Mouse (Mus musculus): ENCODE results near the gene Cfap54. TPM values are rescaled to one million over a fixed set of nuclear protein-coding genes. Genes with fewer than 3 reads are reported as not detected.

Cfap54 gene
- polyA plus RNA-seq, 1 experiment, result 0.44 TPM

- Histone ChIP-seq H3K27ac (ENCODE audit: control insufficient read depth, insufficient read depth, low read length) (no peak overlapping the region), H3K4me1 (replicated peaks; ENCODE audit: control insufficient read depth, insufficient read depth, low read length) (peaks cover 15% of the 10 kb centered on the region), H3K27me3 (ENCODE audit: control insufficient read depth, insufficient read depth, low read length) (no peaks in the 10 kb centered on the region), H3K4me3 (ENCODE audit: control insufficient read depth, insufficient read depth, low read length) (no peak overlapping the region), H3K36me3 (ENCODE audit: control insufficient read depth, insufficient read depth, low read length) (no peaks in the 10 kb centered on the region)
- 78% methylated on average over 3 of the region's 3 CpGs for WGBS
- DNase-seq, result no peak
- TF ChIP-seq POLR2A (IDR thresholded peaks at IDR 0.05; ENCODE audit: control insufficient read depth, extremely low read depth, insufficient read depth, low read length, poor library complexity) (no peak), CTCF (IDR thresholded peaks at IDR 0.05; ENCODE audit: borderline replicate concordance, control insufficient read depth, extremely low read depth, insufficient read depth, low read length, poor library complexity) (no peak)
Measured at GRCm38 (mm10) chr10:93079486-93079885, 1.9 kb downstream of the Cfap54 start.

DNA sequence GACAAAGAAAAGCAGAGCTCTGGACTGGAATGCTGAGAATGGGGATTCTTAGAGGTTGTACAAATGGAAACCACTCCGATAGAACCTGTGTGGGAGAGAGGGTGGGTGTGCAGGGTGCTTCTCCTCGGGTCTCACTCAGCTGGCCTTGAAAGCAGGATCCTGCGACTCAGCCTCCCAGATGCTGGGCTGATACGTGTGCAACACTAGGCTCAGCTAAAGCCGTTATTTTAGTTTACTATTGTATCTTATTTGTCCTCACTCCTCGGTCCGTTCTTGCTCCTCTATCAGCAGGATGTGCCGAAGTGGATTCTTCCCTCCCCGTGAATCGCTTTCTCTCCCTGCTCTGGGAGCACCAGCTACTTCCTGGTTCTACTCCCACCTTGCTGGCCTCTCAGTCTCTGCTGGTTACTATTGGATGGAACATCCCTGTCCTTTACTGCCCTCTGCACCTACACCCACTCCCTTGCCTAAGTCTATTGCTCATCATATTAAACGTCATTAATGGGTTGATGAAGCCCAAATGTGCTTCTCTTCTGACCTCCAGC lies 3.4 kb downstream of the Cfap54 start:
- no peaks in the 10 kb centered on the region for H3K36me3 ChIP-seq (ENCODE audit: control insufficient read depth, insufficient read depth, low read length)
- H3K4me3 ChIP-seq (ENCODE audit: control insufficient read depth, insufficient read depth, low read length), result no peak overlapping the region
- H3K27me3 ChIP-seq (ENCODE audit: control insufficient read depth, insufficient read depth, low read length), result no peaks in the 10 kb centered on the region
- no peak overlapping the region for H3K27ac ChIP-seq (ENCODE audit: control insufficient read depth, insufficient read depth, low read length)
- TF ChIP-seq CTCF (IDR thresholded peaks at IDR 0.05; ENCODE audit: borderline replicate concordance, control insufficient read depth, extremely low read depth, insufficient read depth, low read length, poor library complexity) (no peak), POLR2A (IDR thresholded peaks at IDR 0.05; ENCODE audit: control insufficient read depth, extremely low read depth, insufficient read depth, low read length, poor library complexity) (no peak)
- 93% methylated on average over 11 of the region's 11 CpGs for WGBS
- peaks cover 12% of the 10 kb centered on the region for H3K4me1 ChIP-seq (replicated peaks; ENCODE audit: control insufficient read depth, insufficient read depth, low read length)
- DNase-seq, result no peak

GRCm38 (mm10) chr10:93076376-93076775 lies 5.0 kb downstream of the Cfap54 start:
- TF ChIP-seq POLR2A (IDR thresholded peaks at IDR 0.05; ENCODE audit: control insufficient read depth, extremely low read depth, insufficient read depth, low read length, poor library complexity) (no peak), CTCF (IDR thresholded peaks at IDR 0.05; ENCODE audit: borderline replicate concordance, control insufficient read depth, extremely low read depth, insufficient read depth, low read length, poor library complexity) (no peak)
- 97% methylated on average over 9 of the region's 9 CpGs for WGBS
- Histone ChIP-seq H3K27me3 (ENCODE audit: control insufficient read depth, insufficient read depth, low read length) (no peaks in the 10 kb centered on the region), H3K27ac (ENCODE audit: control insufficient read depth, insufficient read depth, low read length) (no peak overlapping the region), H3K4me3 (ENCODE audit: control insufficient read depth, insufficient read depth, low read length) (no peak overlapping the region), H3K36me3 (ENCODE audit: control insufficient read depth, insufficient read depth, low read length) (no peaks in the 10 kb centered on the region), H3K4me1 (replicated peaks; ENCODE audit: control insufficient read depth, insufficient read depth, low read length) (peaks cover 16% of the 10 kb centered on the region)
- DNase-seq, result no peak

GRCm38 (mm10) chr10:93075856-93076255 lies 5.6 kb downstream of the Cfap54 start:
- TF ChIP-seq POLR2A (IDR thresholded peaks at IDR 0.05; ENCODE audit: control insufficient read depth, extremely low read depth, insufficient read depth, low read length, poor library complexity) (no peak), CTCF (IDR thresholded peaks at IDR 0.05; ENCODE audit: borderline replicate concordance, control insufficient read depth, extremely low read depth, insufficient read depth, low read length, poor library complexity) (no peak)
- WGBS, result 94% methylated on average over 8 of the region's 8 CpGs
- no peak overlapping the region for H3K4me3 ChIP-seq (ENCODE audit: control insufficient read depth, insufficient read depth, low read length)
- peaks cover 14% of the 10 kb centered on the region for H3K4me1 ChIP-seq (replicated peaks; ENCODE audit: control insufficient read depth, insufficient read depth, low read length)
- no peak overlapping the region for H3K27ac ChIP-seq (ENCODE audit: control insufficient read depth, insufficient read depth, low read length)
- DNase-seq, result no peak
- no peaks in the 10 kb centered on the region for H3K27me3 ChIP-seq (ENCODE audit: control insufficient read depth, insufficient read depth, low read length)
- H3K36me3 ChIP-seq (ENCODE audit: control insufficient read depth, insufficient read depth, low read length), result no peaks in the 10 kb centered on the region

DNA sequence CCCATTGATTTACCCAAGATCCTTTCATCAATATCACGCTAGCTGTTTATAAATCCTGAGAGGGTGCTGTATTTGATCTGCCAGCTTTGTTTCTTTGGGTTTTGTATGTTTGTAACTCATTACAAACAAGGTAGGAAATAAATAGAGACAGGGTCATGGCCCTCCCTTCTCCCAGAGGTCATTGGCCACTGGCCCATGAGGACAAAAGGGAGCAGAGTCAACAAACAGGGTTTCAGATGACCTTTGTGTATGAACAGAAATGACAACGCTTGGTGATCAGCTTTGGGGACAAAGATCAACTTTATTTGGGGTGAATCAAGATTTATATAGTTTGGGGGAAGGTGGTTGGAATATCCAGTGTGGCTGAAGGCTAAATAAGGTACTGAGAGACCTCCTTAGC lies 8.6 kb downstream of the Cfap54 start:
- no peak for DNase-seq
- Histone ChIP-seq H3K4me1 (replicated peaks; ENCODE audit: control insufficient read depth, insufficient read depth, low read length) (peaks cover 22% of the 10 kb centered on the region), H3K36me3 (ENCODE audit: control insufficient read depth, insufficient read depth, low read length) (no peaks in the 10 kb centered on the region), H3K27ac (ENCODE audit: control insufficient read depth, insufficient read depth, low read length) (no peak overlapping the region), H3K27me3 (ENCODE audit: control insufficient read depth, insufficient read depth, low read length) (no peaks in the 10 kb centered on the region), H3K4me3 (ENCODE audit: control insufficient read depth, insufficient read depth, low read length) (no peak overlapping the region)
- no peak for TF ChIP-seq CTCF (IDR thresholded peaks at IDR 0.05; ENCODE audit: borderline replicate concordance, control insufficient read depth, extremely low read depth, insufficient read depth, low read length, poor library complexity)
- 99% methylated on average over 2 of the region's 2 CpGs for WGBS

DNA sequence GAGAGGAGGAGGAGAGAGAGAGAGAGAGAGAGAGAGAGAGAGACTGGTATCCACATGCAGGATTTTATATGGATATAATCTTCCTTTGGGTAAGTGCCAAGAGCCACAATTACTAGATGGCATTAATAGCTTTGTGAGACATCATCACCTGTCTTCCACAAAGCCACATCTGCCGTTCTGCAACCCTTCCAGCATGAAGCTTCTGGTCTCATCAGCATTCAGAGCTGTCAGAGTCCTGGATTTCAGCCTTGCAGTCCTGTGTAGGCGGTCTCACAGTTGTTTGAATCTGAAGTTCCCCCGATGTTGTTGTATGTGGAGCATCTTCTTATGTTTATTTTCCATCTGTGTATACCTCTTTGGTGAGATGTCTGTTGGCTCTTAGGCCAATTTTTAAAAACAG lies 9.7 kb downstream of the Cfap54 start:
- DNase-seq, result no peak
- H3K36me3 ChIP-seq (ENCODE audit: control insufficient read depth, insufficient read depth, low read length), result no peaks in the 10 kb centered on the region
- no peaks in the 10 kb centered on the region for H3K27me3 ChIP-seq (ENCODE audit: control insufficient read depth, insufficient read depth, low read length)
- no peak for TF ChIP-seq CTCF (IDR thresholded peaks at IDR 0.05; ENCODE audit: borderline replicate concordance, control insufficient read depth, extremely low read depth, insufficient read depth, low read length, poor library complexity)
- TF ChIP-seq POLR2A (IDR thresholded peaks at IDR 0.05; ENCODE audit: control insufficient read depth, extremely low read depth, insufficient read depth, low read length, poor library complexity), result no peak
- 68% methylated on average over 3 of the region's 3 CpGs for WGBS
- H3K4me3 ChIP-seq (ENCODE audit: control insufficient read depth, insufficient read depth, low read length), result no peak overlapping the region
- H3K27ac ChIP-seq (ENCODE audit: control insufficient read depth, insufficient read depth, low read length), result no peak overlapping the region
- H3K4me1 ChIP-seq (replicated peaks; ENCODE audit: control insufficient read depth, insufficient read depth, low read length), result peaks cover 22% of the 10 kb centered on the region
